Mouse (Mus musculus) erythroblast, adult 5-6 weeks (primary cell): ENCODE data around the gene Slc6a9. TPM values are rescaled to one million over a fixed set of nuclear protein-coding genes. Genes with fewer than 3 reads are reported as not detected.

Source experiments
- ATAC-seq: replicated peaks from 2 replicates; pipeline ENCODE4 v1.8.0; 2016; ENCODE audit warnings: moderate number of reproducible peaks, mild to moderate bottlenecking, moderate TSS enrichment, inconsistent platforms; ENCODE audit not compliant: poor library complexity, low FRiP score, severe bottlenecking
- total RNA-seq, 2 experiments: library from RNA; stranded (forward) in 1 of 2; stranded (reverse) in 1 of 2; fragments of 150-400 nt in 1 of 2; fragments of 200-764, 138-1000 nt in 1 of 2; gene quantifications; 2 replicates each; pipeline versions ENCODE4 v1.2.3 to v1.2.4; 2015 to 2017; ENCODE audit warnings: low replicate concordance in 2 of 2

The Slc6a9 gene
- total RNA-seq, 2 experiments from 2014 or later, result 161 to 274 TPM

GRCm38 (mm10) chr4:117870437-117870836, 36.1 kb downstream of the Slc6a9 start:
- peak; percentile 26 for ATAC-seq

GRCm38 (mm10) chr4:117871787-117872186, 37.5 kb downstream of the Slc6a9 start:
- no peak for ATAC-seq

- ATAC-seq, result no peak
Measured at GRCm38 (mm10) chr4:117872471-117872886, 38.2 kb downstream of the Slc6a9 start, which contains the start of gene Ccdc24. Gene Ccdc24, minus strand, starts transcription at chr4:117872557.

GRCm38 (mm10) chr4:117873615-117874014, 39.3 kb downstream of the Slc6a9 start:
- no peak for ATAC-seq

GRCm38 (mm10) chr4:117878301-117878700, 44.0 kb downstream of the Slc6a9 start:
- no peak for ATAC-seq

GRCm38 (mm10) chr4:117878703-117879102, 44.4 kb downstream of the Slc6a9 start:
- no peak for ATAC-seq

GRCm38 (mm10) chr4:117882701-117883691, 48.7 kb downstream of the Slc6a9 start, which contains the start of gene B4galt2:
Gene B4galt2, minus strand, starts transcription at chr4:117883487.
- ATAC-seq, result no peak

GRCm38 (mm10) chr4:117884146-117884545, 49.8 kb downstream of the Slc6a9 start:
- ATAC-seq, result no peak

GRCm38 (mm10) chr4:117885093-117885492, 50.8 kb downstream of the Slc6a9 start:
- no peak for ATAC-seq

GRCm38 (mm10) chr4:117885994-117886393, 51.7 kb downstream of the Slc6a9 start:
- no peak for ATAC-seq

GRCm38 (mm10) chr4:117886644-117887043, 52.3 kb downstream of the Slc6a9 start:
- peak; percentile 43 for ATAC-seq

GRCm38 (mm10) chr4:117887133-117887532, 52.8 kb downstream of the Slc6a9 start, which contains the start of gene Atp6v0b:
Gene Atp6v0b, minus strand, starts transcription at chr4:117887333.
- peak; percentile 85 for ATAC-seq

GRCm38 (mm10) chr4:117887920-117888319, 53.6 kb downstream of the Slc6a9 start:
- ATAC-seq, result no peak

GRCm38 (mm10) chr4:117889471-117889870, 55.2 kb downstream of the Slc6a9 start:
- no peak for ATAC-seq

GRCm38 (mm10) chr4:117890031-117890430, 55.7 kb downstream of the Slc6a9 start:
- ATAC-seq, result no peak

GRCm38 (mm10) chr4:117890750-117891149, 56.4 kb downstream of the Slc6a9 start:
- no peak for ATAC-seq

- peak; percentile 84 for ATAC-seq
Measured at GRCm38 (mm10) chr4:117891738-117892161, 57.4 kb downstream of the Slc6a9 start, which contains the start of gene Dph2. Gene Dph2, minus strand, starts transcription at chr4:117892032.

GRCm38 (mm10) chr4:117893376-117893775, 59.1 kb downstream of the Slc6a9 start:
- ATAC-seq, result no peak

- no peak for ATAC-seq
Measured at GRCm38 (mm10) chr4:117894601-117895000, 60.3 kb downstream of the Slc6a9 start.

- ATAC-seq, result no peak
Measured at GRCm38 (mm10) chr4:117895339-117895738, 61.0 kb downstream of the Slc6a9 start.

- ATAC-seq, result no peak
Measured at GRCm38 (mm10) chr4:117896031-117896430, 61.7 kb downstream of the Slc6a9 start.
